Mouse (Mus musculus) left cerebral cortex, postnatal 10 days (tissue): Measurements from ENCODE around the gene Cbr4. TPM values are rescaled to one million over a fixed set of nuclear protein-coding genes. Genes with fewer than 3 reads are reported as not detected.
A peak's percentile ranks its signal among the peaks of the same experiment; 100 is the strongest.

ENCODE experiments used
- DNase-seq, 2 experiments: peaks; one replicate each; pipeline ENCODE4 v3.0.0; 2021 to 2022; ENCODE audit warnings: low spot score in 2 of 2, mixed read lengths in 1 of 2; ENCODE audit errors: extremely low spot score in 1 of 2
- intact Hi-C: fragments of 180-260 bp; cut with DNase I; formaldehyde crosslinking; loops from one replicate; pipeline ENCODE4 v1.15.1; 2025
- total RNA-seq, 2 experiments: library from RNA; stranded (reverse); gene quantifications; 2 replicates each; pipeline ENCODE4 v1.2.3; 2021

Gene Cbr4
- total RNA-seq, 2 experiments from 2014 or later, result 19.5 to 19.8 TPM

DNA sequence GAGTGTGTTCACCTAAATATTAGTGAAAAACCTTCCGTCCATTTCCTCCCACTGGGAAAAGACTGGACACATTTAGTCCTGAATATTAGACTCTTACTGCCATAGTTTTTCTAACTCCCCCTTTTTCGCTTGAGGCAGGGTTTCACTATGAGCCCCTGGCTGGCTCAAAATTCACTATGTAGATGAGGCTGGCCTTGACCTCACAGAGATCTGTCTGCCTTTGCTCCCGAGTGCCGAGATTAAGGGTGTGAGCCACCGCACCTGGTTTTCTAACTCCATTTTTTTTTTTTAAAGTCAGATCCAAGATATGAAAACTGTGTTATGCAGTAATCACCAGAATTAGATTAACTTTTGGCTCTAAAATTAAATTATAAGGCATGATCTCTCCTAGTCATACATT lies 45.3 kb downstream of the Cbr4 start:
- intact Hi-C loops, result loop anchor here (10.0 kb wide), 1 partner anchor 502 kb away; no protein-coding TSS in a partner anchor

GRCm38 (mm10) chr8:61533356-61533926 lies 45.9 kb downstream of the Cbr4 start:
- no peak for DNase-seq
- intact Hi-C loops, result loop anchor here (10.0 kb wide), 1 partner anchor 501 kb away; no protein-coding TSS in a partner anchor

More for the DNA sequence above, 45.3 kb downstream of the Cbr4 start:
- DNase-seq, result no peak

GRCm38 (mm10) chr8:61535472-61535871 lies 47.9 kb downstream of the Cbr4 start:
- intact Hi-C loops, result loop anchor here (10.0 kb wide), 1 partner anchor 499 kb away; no protein-coding TSS in a partner anchor
- no peak for DNase-seq

DNA sequence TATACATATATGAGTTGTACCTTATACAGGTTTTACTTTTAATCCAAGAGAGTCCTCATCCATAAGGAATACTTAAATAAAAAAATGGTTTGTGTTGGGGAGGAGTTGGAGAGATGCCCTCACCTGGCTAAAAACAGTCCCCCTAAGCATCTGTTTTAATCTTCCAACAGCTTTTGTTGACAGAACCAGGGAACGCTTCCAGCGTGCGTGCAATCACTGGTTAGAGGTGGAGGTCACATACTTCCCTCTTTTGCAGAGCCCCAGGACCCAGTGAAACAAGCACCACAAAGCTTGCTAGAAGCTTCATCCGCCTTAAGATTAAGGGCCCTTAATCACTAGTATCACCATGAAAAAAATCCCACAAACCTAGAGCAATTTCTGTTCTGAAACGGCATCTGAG lies 49.9 kb downstream of the Cbr4 start:
- no peak for DNase-seq
- intact Hi-C loops, result loop anchor here (10.0 kb wide), 1 partner anchor 497 kb away; no protein-coding TSS in a partner anchor

- DNase-seq, result peak; percentile 80 to 84
- intact Hi-C loops, result loop anchor here (1.0 to 10.0 kb wide), 3 partner anchors 147 to 495 kb away; no protein-coding TSS in a partner anchor
These were observed 52.4 kb downstream of the Cbr4 start for GRCm38 (mm10) chr8:61539828-61540500.

DNA sequence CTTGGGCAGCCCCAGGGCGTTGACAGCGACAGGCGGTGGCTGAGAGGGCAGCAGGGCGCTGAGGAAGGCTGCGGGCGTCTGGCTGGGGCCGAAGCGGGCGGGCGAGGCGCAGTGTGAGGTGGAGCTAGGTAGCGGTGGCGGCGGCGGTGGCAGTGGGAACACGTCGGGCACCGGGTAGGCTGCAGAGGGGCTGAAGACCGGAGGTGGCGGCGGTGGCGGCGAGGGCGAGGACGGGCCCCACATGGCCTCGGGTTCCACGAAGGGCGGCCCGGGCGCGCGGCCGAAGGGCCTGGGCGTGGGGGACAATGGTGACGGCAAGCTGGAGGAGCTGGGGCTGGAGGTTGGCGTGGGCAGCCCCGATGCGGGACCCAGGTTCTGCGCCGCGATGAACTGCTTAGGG lies 62.1 kb downstream of the Cbr4 start:
- no peak for DNase-seq
- intact Hi-C loops, result no loop called here

GRCm38 (mm10) chr8:61550006-61550748 lies 62.6 kb downstream of the Cbr4 start:
- peak in 1 of 2 experiments; percentile 29 for DNase-seq
- intact Hi-C loops, result no loop called here

DNA sequence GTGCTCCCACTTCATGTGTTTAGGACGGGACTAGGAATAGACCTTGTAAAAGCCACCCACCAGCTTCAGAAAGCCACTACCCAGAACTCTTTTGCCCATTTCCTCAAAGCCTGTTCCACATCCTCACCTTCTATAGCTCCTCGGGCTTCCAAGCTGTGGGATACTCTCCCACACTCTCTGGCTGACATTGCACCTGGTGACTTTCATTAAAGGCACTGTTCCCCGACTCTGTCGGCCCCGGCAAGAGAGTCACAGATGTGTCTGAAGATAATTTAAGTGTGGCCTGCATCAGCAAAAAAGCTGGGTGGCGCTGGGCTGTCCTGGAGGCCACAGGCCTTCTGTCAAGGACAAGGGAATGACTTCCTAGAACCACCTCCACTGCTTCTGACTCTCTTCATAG lies 64.7 kb downstream of the Cbr4 start:
- no peak for DNase-seq
- intact Hi-C loops, result no loop called here

DNA sequence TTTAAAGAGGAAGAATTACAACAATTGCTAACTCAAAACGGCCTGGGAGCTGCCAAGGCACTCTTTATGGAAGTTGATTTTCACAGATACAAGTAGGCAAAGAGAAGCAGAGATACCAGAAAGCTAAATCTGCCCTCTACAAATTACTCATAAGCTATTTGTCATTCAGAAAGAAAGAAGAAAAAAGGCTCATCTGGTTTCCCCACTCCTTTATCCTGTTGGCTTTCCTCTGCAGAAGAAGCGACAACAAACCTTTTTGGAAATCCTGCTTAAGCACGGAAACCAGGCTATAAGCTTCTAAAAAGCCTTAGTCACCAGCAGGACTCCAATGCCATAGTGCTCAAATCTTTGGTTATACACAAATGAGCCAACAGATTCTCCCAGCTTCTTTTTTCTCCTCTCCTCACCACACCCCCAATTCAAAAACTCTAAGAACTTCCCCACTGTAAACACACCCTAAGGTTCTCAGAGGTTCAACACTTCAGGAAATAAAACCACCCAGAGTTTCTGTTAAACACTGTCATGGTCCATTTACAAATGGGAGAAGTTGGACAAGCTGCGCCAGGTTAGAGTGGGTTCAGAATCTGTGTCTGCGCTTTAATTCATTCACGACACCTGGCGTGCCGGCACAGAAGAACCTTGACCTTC lies 65.3 kb downstream of the Cbr4 start:
- no peak for DNase-seq
- intact Hi-C loops, result no loop called here

GRCm38 (mm10) chr8:61555343-61555742 lies 67.8 kb downstream of the Cbr4 start:
- intact Hi-C loops, result no loop called here

GRCm38 (mm10) chr8:61556219-61556618 lies 68.7 kb downstream of the Cbr4 start:
- no peak for DNase-seq
- intact Hi-C loops, result no loop called here

More at GRCm38 (mm10) chr8:61555343-61555742, 67.8 kb downstream of the Cbr4 start:
- no peak for DNase-seq
